Mouse (Mus musculus) inflammation-experienced regulatory T-cells (primary cell): Measurements from ENCODE around the gene Timm50. TPM values are rescaled to one million over a fixed set of nuclear protein-coding genes. Genes with fewer than 3 reads are reported as not detected.

Source experiments
- polyA plus RNA-seq, 2 experiments: library from polyadenylated mRNA; unstranded; fragments of 100-300 nt; shearing (Covaris generic); gene quantifications; one replicate each; pipeline ENCODE4 v1.2.1; 2017

The Timm50 gene
- 10 to 100 TPM; 74.5 to 88.5 TPM for polyA plus RNA-seq

DNA sequence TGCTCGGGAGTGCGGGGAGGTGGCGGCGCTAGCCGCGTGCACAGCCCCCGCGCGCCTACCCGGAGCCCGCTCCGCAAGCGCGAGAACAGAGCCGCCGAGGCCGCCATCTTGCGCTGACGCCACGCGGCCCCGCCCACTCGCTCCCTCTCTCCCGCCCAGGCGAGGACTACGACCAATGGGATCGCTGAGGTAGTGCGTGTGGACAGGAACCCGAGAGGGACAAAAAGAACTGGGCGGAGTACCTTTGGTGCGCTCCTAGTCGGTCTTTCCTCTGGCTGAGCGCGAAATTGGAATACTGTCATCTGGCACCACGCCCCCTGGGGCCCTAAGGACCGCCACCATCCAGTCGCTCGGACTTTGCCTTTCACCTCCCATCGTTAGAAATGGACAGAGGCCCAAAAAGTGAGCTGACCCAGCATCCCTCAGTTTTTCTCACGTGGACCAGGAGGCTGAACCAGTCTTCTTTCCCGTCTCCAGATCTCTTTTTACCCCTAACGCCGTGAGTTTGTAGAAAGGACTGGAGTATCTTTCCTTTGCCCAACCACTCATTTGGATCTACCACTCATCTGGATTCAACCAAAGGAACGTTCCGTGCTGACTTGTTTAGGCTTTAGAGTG is at the start of gene Timm50:
Gene Timm50, minus strand, starts transcription at position 147 of the 618 bp plus-strand sequence.

DNA sequence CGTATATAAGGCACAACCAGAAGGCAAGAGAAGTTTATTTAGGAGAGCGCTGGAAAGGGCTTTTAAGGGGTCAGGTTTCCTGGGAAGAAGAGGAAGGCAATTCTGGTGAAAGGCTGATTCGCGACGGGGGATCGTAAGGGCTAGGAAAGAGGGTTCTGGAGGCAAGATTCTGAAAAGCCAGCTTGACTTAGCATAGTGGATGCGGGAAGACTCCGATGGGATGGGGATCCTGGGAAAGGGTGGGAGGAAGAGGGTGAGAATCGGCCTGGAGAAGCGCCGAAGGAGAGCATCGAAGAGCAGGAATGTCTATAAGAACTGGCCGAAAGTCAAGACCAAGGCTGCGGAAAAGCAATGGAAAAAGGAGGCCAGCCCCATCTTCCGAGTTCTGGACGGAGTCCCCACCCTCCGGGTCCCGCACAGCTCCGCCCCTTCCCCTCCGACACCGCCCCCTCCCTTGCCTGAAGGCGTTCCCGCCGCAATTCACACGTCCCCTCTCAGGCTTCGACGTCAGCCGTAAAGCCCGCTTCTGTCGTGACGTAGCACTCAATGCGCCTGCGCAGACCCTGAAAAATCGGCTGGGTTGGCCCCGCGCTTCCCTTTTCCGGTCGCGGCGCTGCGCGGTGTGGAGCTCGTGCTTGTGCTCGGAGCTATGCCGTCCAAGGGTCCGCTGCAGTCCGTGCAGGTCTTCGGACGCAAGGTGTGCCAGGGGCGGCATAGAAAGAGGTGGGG is 38.4 kb upstream of the Timm50 start, which contains the start of gene Rps16:
Gene Rps16, plus strand, starts transcription at position 498 of the 729 bp plus-strand sequence.

DNA sequence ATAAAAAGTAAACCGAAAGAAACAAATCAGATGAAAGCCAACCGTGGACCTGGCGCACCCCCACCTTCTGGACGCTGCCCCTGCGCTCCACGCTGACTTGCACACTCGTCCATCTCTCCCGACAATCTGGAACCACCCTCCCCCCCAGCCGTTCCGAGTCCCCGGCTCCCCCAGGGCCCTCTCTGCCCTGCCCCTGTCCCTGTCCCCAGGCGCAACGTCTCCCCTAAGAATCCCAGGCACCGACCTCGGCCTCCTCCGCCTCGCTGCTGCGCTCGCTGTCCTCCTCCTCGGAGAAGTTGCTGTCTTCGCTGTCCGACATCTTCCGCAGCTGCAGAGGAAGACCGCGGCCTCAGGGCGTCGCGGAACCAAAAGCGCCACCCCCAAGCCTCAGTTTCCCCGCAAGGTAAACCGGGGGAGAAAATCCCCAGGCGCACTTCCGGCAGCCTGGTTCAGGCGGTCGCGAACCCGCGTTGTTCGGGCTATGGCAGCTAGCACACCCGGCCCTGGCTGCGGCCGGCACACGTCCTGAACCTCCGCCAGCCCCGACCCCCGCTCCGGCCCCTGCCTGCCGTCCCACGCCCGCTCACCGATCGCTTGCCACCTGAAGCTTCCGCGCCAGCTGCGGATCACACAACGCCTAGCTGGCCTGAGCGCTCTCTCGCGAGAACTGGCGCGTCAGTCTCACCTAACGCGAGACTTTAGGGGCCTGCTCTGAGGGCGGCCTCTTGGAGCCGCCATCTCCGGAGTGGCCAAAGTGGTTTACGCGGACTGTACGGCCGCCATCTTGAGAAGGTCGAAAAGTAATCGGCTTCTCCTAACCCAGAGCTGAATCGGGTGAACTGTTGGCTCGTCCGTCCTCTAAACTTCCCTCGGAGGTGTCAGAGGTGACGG is 26.5 kb upstream of the Timm50 start, which contains the start of gene Supt5:
Gene Supt5, minus strand, starts transcription at position 639 of the 891 bp plus-strand sequence.

DNA sequence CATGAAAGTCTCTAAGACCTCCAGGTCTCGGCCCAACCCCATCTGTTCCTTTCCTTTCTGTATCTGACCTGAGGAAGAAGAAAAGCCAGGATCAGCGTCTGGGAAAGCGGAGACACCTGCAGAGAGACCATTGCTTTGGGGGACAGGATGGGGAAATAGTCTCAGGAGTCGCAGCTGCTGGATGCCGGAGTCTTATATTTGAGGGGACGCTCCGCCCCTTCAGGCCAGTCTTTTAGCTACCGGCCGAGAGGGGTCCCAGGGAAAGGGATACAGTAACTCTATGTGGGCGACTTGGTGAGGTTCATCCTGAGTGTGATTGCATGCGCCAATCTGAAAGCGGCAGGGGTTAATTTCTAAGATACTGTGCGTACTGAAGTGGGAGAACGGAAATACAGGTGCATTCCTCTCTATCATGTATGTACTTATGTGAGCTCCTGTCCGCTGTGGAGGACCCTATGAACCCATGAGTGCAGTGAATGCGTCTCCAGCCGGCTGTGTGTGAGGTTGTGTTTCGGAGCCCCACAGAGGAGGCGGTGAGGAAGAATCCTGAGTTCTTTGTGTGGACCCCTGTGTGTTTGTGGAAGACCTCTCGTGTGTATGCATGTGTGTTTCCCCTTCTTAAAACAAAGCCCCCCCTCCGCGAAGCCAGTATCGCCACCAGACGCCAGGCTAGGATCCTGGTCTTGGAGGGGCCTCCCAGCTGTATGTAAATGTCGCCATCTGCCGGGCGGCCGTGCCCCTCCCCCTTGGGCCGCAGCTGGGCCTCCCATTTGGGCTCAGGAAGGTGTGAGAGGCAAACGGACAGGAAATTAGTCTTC is 10.0 kb downstream of the Timm50 start, which contains the start of gene Dll3:
Gene Dll3, minus strand, starts transcription at position 623 of the 818 bp plus-strand sequence.

DNA sequence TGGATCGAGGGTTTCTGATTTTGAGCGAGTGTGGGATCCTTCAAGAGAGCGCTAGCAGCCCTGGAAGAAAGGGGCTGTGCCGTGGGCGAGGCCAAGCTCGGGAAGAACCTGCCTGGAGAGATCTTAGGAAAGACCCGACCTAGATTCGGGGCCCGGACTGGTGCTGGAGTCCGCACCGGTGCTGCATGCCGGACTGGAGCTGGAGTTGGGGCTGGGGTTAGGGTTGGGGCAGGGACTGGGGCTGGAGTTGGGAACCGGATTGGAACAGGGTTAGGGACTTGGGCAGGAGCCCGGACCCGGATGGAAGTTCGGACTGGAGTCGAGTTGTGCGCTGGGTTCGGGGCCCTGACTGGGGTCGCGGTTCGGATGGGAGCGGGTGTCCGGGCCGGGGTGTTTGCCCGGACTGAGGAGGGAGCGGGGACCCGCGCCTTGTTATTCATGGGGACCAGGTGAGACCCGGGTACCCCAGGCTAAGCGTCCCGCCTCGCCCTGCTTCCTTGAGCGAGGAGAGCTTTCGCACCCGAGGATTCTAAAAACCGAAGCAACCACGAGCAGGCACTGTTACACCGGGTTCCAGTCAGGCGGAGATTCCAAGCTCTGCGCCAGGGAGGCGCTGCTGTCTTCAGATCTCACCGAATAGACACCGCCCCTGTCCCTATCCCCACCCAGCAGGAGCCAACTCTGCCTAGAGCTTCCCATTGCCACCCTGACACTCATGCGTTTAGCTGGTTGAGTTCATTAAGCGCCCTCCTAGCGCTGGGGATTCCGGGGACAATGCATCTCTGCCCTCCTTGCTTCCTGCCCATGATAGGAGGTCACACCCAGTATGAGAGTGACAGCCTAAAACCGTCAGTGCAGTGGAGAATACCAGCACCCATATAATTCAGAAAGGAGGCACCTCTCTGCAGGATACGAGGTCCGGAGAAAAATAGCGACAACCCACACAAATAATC is 21.0 kb downstream of the Timm50 start, which contains the start of gene Selenov:
Gene Selenov, minus strand, starts transcription at position 549 of the 953 bp plus-strand sequence.

DNA sequence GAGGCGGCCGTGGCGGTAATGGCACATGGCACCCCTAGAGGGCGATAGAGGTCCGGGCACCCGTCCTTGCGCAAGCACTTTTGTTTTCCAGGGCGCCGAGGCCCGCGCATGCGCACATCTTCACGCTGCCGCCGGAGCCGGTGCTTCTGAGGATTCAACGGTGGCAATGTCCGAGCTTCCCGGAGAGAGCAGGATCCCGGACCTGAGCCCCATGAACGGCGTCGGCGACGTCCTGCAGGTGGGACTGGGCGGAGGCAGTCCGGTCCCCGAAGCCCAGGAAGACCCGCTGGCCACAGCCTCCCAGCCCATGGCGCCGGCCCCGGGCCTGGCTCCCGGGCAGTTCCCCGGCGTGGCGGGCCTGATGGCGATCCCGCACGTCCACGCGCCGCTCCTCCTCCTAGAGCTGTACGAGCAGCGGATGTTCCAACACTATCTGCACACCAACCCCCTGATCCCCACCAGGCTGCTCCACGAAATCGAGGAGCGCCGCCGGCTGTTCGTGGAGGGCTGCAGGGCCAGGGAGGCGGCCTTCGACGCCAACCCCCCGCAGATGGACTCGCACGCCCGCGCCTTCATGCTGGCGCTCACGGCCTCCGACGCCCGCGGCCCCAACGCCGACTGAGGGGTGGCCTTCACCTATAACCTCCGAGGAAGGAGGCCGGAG is 34.1 kb downstream of the Timm50 start, which contains the start of gene Eid2b:
Gene Eid2b, plus strand, starts transcription at position 125 of the 664 bp plus-strand sequence.

DNA sequence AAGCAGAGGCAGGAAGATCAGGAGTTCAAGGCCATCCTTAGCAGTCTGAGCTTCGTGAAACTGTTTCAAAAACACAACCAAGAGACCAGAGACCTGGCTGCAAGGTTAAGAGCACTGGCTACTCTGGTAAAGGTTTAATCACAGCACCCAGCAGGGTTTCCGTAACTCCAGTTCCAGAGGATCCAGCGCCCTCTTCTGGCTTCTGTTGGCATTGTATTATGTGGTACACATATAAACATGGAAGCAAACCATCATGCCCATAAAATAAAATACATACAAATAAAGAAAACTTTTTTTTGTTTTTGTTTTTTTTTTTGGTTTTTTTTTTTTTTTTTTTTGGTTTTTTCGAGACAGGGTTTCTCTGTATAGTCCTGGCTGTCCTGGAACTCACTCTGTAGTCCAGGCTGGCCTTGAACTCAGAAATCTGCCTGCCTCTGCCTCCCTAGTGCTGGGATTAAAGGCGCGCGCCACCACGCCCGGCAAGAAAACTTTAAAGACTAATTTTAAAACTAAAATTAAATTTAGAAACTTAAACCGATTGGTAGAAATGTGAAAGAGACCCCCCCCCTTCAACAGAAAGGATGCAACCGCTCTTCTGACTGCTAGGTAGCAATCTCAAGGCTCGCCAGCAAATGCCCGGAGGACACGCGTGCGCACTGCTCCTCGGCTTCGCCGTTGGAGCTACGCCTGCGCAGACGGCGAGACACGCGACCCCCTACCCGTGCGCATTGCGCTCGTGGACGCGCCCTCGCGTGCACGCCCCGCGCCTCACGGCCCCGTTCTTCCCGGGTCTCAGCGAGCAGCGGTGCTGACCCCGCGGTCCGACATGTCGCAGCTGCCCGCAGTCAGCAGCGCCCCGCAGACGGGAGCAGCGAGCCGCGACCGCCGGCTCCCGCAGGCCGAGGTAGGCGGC is 44.5 kb downstream of the Timm50 start, which contains the start of gene Eid2:
Gene Eid2, plus strand, starts transcription at position 753 of the 913 bp plus-strand sequence.

Other genes starting within 250 kb of the Timm50 start
- 1 to 10 TPM in 1 of 2 experiments, under 1 TPM in 1; 0.08 to 2.1 TPM for gene Fcgbp, start 240.8 kb downstream of the Timm50 start, polyA plus RNA-seq
- gene 9530053A07Rik, start 182.6 kb downstream of the Timm50 start, polyA plus RNA-seq: under 1 TPM; 0.08 to 0.70 TPM
- 100 to 1,000 TPM; 151 to 160 TPM for gene Fbl, start 142.4 kb downstream of the Timm50 start, polyA plus RNA-seq
- gene Dyrk1b, start 132.6 kb downstream of the Timm50 start, polyA plus RNA-seq: 10 to 100 TPM; 11.0 to 12.3 TPM
- 10 to 100 TPM; 18.0 to 22.6 TPM for gene Eid2, start 44.2 kb downstream of the Timm50 start, polyA plus RNA-seq
- gene Eid2b, start 34.3 kb downstream of the Timm50 start, polyA plus RNA-seq: 1 to 10 TPM; 4.2 to 6.9 TPM
- gene Selenov, start 20.9 kb downstream of the Timm50 start, polyA plus RNA-seq: under 1 TPM in 1 of 2 experiments, not detected in 1; 0.75 TPM
- gene Dll3, start 9.8 kb downstream of the Timm50 start, polyA plus RNA-seq: under 1 TPM in 1 of 2 experiments, not detected in 1; 0.83 TPM
- 100 to 1,000 TPM; 165 to 199 TPM for gene Supt5, start 26.7 kb upstream of the Timm50 start, polyA plus RNA-seq
- 100 to 1,000 TPM; 680 to 735 TPM for gene Rps16, start 38.6 kb upstream of the Timm50 start, polyA plus RNA-seq
- gene Plekhg2, start 60.5 kb upstream of the Timm50 start, polyA plus RNA-seq: 10 to 100 TPM; 67.3 to 73.4 TPM
- gene Zfp36, start 68.2 kb upstream of the Timm50 start, polyA plus RNA-seq: 100 to 1,000 TPM; 254 to 461 TPM
- 10 to 100 TPM; 27.4 to 29.1 TPM for gene Med29, start 80.6 kb upstream of the Timm50 start, polyA plus RNA-seq
- gene Paf1, start 80.9 kb upstream of the Timm50 start, polyA plus RNA-seq: 100 to 1,000 TPM; 116 to 155 TPM
- gene Gmfg, start 125.4 kb upstream of the Timm50 start, polyA plus RNA-seq: 100 to 1,000 TPM; 310 to 538 TPM
- 1 to 10 TPM in 1 of 2 experiments, under 1 TPM in 1; 0.86 to 5.1 TPM for gene Lrfn1, start 139.9 kb upstream of the Timm50 start, polyA plus RNA-seq
- gene Ifnl2, start 198.4 kb upstream of the Timm50 start, polyA plus RNA-seq: under 1 TPM in 1 of 2 experiments, not detected in 1; 0.48 TPM
- gene Ifnl3, start 210.8 kb upstream of the Timm50 start, polyA plus RNA-seq: under 1 TPM in 1 of 2 experiments, not detected in 1; 0.60 TPM
- gene Sycn, start 228.8 kb upstream of the Timm50 start, polyA plus RNA-seq: not detected
- not detected for gene Nccrp1, start 235.2 kb upstream of the Timm50 start, polyA plus RNA-seq